Mouse (Mus musculus): ENCODE results near the gene Erbb2.
A peak's percentile ranks its signal among the peaks of the same experiment; 100 is the strongest.

Erbb2 gene

GRCm38 (mm10) chr11:98385638-98386585 lies 26.4 kb upstream of the Erbb2 start, which contains the start of gene Pnmt:
Gene Pnmt (plus strand): TSS chr11:98386450.
- DNase-seq (ENCODE audit: low read depth, low spot score): no peak

- no peak for DNase-seq (ENCODE audit: low read depth, low spot score)
Observed at GRCm38 (mm10) chr11:98386596-98386995, 25.7 kb upstream of the Erbb2 start.

- no peak for DNase-seq (ENCODE audit: low read depth, low spot score)
Observed at GRCm38 (mm10) chr11:98387056-98387577, 25.2 kb upstream of the Erbb2 start.

DNA sequence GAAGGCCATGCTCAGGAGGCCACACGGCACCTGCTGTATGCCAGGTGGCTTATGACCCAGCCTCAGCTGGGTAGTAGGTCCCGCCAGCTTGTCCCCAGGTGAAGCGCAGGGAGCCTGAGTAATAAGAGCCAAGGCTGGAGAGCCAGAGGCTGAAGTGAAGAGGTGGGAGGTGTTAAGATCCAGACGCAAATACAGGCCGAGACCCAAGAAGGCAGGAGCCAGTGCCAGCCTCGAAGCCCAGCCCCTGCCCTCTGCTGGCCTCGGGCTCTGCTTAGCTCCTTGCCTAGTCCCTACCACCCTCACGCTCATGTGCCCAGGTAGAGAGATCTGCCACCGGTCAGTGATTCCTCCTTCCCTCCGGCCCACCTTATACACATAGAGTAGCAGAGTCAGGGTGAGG lies 24.0 kb upstream of the Erbb2 start:
- DNase-seq (ENCODE audit: low read depth, low spot score): no peak

DNA sequence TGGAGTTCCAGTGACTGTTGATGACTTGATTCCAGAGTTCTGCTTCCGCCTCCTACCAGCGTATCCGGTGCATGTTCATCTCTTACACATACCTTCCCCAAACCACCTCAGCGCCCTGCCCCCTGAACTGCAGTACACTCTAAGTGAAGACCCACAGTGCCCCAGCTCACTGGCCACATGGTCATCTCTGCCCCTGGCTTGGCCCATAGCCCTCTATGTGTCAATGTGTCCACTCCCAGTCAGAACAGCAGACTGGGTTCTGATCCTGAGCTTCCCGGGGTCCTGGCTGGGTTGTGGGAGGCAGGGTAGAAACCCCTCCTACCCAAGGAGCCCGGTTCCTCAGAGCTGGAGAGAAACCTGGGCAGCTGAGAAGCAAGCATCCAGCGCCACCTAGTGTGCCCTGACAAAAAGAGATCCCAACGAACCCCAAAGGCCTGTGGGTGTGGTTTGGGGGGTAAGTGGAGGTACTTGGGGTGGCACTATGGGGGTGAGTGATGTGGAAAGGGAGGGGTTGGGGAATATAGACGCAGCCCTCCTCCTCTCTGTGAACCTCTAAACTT lies 23.0 kb upstream of the Erbb2 start:
- peak; percentile 52 for DNase-seq (ENCODE audit: low read depth, low spot score)

- no peak for DNase-seq (ENCODE audit: low read depth, low spot score)
Observed at GRCm38 (mm10) chr11:98390141-98390540, 22.1 kb upstream of the Erbb2 start.

GRCm38 (mm10) chr11:98392034-98392433 lies 20.2 kb upstream of the Erbb2 start:
- DNase-seq (ENCODE audit: low read depth, low spot score): no peak

- no peak for DNase-seq (ENCODE audit: low read depth, low spot score)
Observed at GRCm38 (mm10) chr11:98392645-98393044, 19.6 kb upstream of the Erbb2 start.

- DNase-seq (ENCODE audit: low read depth, low spot score): peak; percentile 53
Observed at GRCm38 (mm10) chr11:98393317-98393716, 19.0 kb upstream of the Erbb2 start.

DNA sequence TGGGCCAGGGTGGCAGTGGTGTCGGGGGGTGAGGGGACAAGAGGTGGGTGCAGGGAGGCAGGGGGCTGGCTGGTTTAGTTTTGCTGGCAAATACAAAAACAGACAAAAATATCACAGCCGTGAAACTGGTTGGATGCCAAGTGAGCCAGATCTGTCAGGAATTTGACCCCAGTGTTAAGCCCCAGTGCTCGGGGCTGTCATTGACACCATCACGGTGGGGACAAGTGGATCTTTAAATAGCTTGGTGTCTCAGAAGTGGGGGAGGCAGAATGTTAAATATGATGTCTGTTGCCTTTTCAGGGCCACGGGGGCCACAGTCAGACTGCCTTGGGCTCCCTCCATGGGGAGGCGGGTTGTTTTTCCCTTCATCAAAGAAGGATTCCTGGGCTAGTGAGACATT lies 18.0 kb upstream of the Erbb2 start:
- no peak for DNase-seq (ENCODE audit: low read depth, low spot score)

- DNase-seq (ENCODE audit: low read depth, low spot score): no peak
Observed at GRCm38 (mm10) chr11:98395041-98395440, 17.2 kb upstream of the Erbb2 start.

DNA sequence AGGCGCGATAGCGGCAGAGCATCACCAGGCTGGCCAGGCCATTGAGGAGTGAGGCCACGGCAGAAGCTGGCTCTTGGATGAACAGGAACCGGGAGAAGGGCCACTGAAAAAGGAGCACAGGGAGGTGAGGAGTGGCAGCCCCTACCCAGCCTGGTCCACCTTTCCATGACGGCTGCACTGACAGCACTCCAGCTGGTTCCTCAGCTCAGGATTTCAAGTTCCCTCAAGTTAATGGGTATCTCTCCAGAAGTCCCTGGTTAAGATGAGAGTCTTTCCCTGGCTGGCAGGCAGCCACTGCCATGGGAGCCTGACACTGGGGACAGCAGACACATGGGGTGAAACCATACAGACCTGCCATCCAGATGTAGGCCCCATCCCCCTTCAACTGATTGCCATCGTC lies 14.3 kb upstream of the Erbb2 start:
- DNase-seq (ENCODE audit: low read depth, low spot score): no peak

- DNase-seq (ENCODE audit: low read depth, low spot score): peak; percentile 93
Observed at GRCm38 (mm10) chr11:98400161-98400726, 12.0 kb upstream of the Erbb2 start, which contains the start of gene Pgap3. Gene Pgap3 (minus strand): TSS chr11:98400490.

- DNase-seq (ENCODE audit: low read depth, low spot score): no peak
Observed at GRCm38 (mm10) chr11:98400816-98401215, 11.5 kb upstream of the Erbb2 start.

GRCm38 (mm10) chr11:98406621-98407020 lies 5.6 kb upstream of the Erbb2 start:
- no peak for DNase-seq (ENCODE audit: low read depth, low spot score)

GRCm38 (mm10) chr11:98408872-98409271 lies 3.4 kb upstream of the Erbb2 start:
- DNase-seq (ENCODE audit: low read depth, low spot score): no peak

- no peak for DNase-seq (ENCODE audit: low read depth, low spot score)
Observed at GRCm38 (mm10) chr11:98409341-98409822, 2.9 kb upstream of the Erbb2 start.

DNA sequence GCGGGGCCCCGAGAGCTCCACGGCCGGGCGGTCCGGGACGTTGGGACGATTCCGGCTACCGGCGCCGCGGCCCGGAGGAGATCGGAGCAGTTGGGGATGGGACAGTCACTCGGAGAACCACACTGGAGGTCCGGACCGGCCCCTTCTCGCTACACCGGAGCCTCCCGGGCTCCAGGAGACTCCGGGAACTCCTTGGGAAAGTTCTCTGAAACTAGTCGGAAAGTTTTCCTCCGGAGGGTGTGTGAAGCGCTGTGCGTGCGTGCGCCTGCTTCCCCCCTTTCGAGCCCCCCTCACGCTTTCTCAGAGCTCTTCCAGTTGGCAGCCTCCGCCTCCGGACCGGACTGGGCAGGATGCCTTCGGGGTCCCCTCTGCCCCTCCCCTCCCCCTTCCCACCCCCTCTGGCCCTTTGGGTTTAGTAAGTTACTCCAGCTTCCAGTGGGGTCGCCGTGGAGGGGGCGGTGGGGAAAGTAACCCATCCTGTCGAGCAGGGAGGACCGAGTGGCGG lies 579 bp downstream of the Erbb2 start:
- DNase-seq (ENCODE audit: low read depth, low spot score): no peak

DNA sequence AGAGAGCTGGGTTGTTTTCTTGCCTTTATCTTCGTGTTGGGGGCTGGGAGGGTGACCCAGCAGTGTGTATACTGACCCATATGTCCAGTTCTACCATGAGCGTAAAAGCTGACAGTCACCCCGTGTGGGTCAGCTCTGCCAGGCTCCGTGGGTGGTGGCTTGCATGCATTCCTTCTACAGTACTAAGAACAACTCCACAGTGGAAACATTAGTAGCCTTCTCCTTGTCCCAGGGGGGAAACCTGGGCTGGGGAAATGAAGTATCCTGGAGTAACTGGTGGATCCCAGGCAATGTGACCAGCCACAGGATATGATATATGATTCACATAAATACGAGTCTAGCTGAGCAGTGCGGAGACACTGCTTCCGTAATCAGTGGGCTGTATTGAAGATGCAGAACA lies 1.5 kb downstream of the Erbb2 start:
- DNase-seq (ENCODE audit: low read depth, low spot score): no peak

DNA sequence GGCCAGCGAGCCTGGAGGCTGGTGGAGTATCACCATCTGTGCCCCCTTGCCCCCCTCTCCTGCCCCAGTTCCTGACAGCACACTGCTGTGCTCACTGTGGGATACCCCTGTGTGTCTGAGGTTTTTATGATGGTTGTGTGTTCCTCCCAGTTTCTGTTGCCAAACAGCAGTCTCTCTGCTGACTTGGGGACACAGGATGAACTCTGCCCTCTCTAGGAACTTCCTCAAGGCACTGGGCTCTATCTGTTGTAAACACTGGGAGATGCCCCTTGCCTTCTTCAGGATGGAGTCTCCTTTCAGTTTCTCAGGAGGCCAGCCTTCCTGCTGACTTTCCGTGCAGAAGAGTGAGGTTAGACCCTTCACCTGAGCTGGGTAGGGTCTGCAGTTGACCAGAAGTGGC lies 1.9 kb downstream of the Erbb2 start:
- DNase-seq (ENCODE audit: low read depth, low spot score): no peak

- DNase-seq (ENCODE audit: low read depth, low spot score): no peak
Observed at GRCm38 (mm10) chr11:98417074-98417473, 4.8 kb downstream of the Erbb2 start.

- no peak for DNase-seq (ENCODE audit: low read depth, low spot score)
Observed at GRCm38 (mm10) chr11:98418273-98418672, 6.0 kb downstream of the Erbb2 start.

Measured in CD4-positive helper T cell, adult 2 months (primary cell).